Mouse (Mus musculus) erythroblast, embryonic 14.5 days (primary cell): ENCODE measurements at regions not wholly inside any gene's neighbourhood (a gene's known extent, or its start where the extent isn't known, plus 50 kb on each side); places are given as distances from the start of the nearest gene placed in this dataset.

ENCODE experiments used
- GATA1 ChIP-seq: IDR thresholded peaks from 2 replicates; pipeline ENCODE4 v1.6.1; 2012; ENCODE audit warnings: low read length, inconsistent platforms, mixed read lengths
- TAL1 ChIP-seq: IDR thresholded peaks from 3 replicates; pipeline ENCODE4 v1.6.1; 2012; ENCODE audit warnings: low read length, inconsistent platforms, mixed read lengths

DNA sequence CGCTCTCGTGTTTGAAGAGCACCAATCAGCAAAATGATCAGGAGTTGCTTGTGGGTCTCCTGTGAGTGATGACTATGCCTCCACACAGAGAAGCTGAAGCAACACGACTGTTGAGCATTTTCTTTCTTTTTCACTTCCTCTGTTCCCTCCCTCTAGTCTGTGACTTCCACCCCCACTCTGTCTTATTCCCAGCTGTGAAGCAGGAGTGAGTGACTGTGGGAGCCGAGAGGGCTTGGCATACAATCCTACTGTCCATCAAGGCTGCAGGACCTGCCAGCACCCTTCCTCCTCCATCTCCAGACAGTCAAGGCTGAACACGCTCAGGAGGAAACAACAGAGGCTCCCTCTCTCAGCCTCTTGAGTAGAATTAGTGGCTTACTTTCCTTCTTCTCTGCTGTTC lies 401.3 kb downstream of the Plcl1 start:
- TF ChIP-seq GATA1 (no peak), TAL1 (no peak)
